Mouse (Mus musculus): ENCODE results near the gene Cyp2c65. TPM values are rescaled to one million over a fixed set of nuclear protein-coding genes. Genes with fewer than 3 reads are reported as not detected.
"Not testable (repeated sequence)": the region's sequence is repeated elsewhere in the genome, so short reads cannot be mapped to it uniquely, and the experiment has no call there.

Gene Cyp2c65
- not detected in 2 replicates for polyA plus RNA-seq (2015; fragmentation: Nextera tagmentation; extraction: Ambion mirVana)

DNA sequence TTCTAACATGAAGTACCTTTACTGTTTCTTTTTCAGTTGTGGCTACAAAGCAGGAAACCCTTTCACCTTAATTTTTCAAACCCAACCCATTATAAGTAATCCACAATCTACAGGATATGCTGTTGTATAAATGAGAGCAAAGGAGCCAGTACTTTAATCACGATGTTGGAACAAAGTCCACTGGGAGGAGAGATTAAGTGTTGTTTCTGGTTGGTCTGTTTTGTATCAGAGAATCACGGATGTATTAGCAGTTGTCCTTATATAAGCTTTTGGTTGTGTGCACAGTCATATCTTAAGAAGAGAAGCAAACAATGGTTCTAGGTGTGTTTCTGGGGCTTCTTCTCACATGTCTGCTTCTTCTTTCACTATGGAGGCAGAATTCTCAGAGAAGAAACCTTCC lies at the start of gene Cyp2c65:
Cyp2c65 (plus strand) TSS at position 297 of the 400 bp plus-strand sequence.
- no peak for ATAC-seq (replicated peaks)
- Histone ChIP-seq H3K27ac (replicated peaks) (no peak within 1 kb of the TSS), H3K4me3 (no peak within 1 kb of the TSS), H3K4me1 (no peaks in the 10 kb centered on the region), H3K36me3 (no peaks in the 10 kb centered on the region), H3K27me3 (no peaks in the 10 kb centered on the region), H3K9me3 (no peaks in the 10 kb centered on the region), H3K4me2 (replicated peaks) (no peak within 1 kb of the TSS), H3K9ac (replicated peaks) (no peak within 1 kb of the TSS)
- WGBS, result 70% methylated on average over 2 of the region's 2 CpGs

- WGBS, result 88% methylated on average over 1 of the region's 1 CpGs
- Histone ChIP-seq H3K9me3 (no peaks in the 10 kb centered on the region), H3K36me3 (no peaks in the 10 kb centered on the region), H3K9ac (replicated peaks) (no peak overlapping the region), H3K27ac (replicated peaks) (no peak overlapping the region), H3K27me3 (no peaks in the 10 kb centered on the region), H3K4me2 (replicated peaks) (no peak overlapping the region), H3K4me3 (no peak overlapping the region), H3K4me1 (no peaks in the 10 kb centered on the region)
- no peak for ATAC-seq (replicated peaks)
Observed at GRCm38 (mm10) chr19:39057928-39058327, 2.9 kb upstream of the Cyp2c65 start.

DNA sequence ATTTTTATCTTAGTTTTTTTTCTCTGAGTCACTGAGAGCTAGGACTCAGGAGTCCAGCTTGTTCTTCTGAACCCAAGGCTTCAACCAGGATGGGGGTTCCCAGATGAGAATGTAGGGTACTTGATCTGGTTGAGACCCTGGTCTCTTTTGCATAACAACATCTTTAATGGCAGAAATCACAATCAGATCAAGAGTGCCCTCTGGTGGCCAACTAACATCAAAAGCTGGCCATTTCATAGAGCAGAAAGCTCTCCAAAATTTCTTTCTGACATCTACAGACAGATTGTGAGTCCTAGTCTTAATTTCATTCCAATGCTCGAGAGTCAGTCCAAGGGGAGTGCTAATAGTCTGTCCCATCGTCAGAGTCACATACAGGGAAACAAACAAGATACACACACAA lies 38.0 kb downstream of the Cyp2c65 start:
- H3K4me3 ChIP-seq; H3K4me2 ChIP-seq (replicated peaks); H3K9ac ChIP-seq (replicated peaks); ATAC-seq (replicated peaks); H3K36me3 ChIP-seq; H3K27ac ChIP-seq (replicated peaks); H3K4me1 ChIP-seq; H3K27me3 ChIP-seq; H3K9me3 ChIP-seq: not testable (repeated sequence)
- 78% methylated on average over 2 of the region's 2 CpGs for WGBS

- H3K36me3 ChIP-seq, result no peaks in the 10 kb centered on the region
- 75% methylated on average over 1 of the region's 1 CpGs for WGBS
- no peak for ATAC-seq (replicated peaks)
Observed at GRCm38 (mm10) chr19:39113644-39114043, 52.8 kb downstream of the Cyp2c65 start, which contains the start of gene Cyp2c66. Gene Cyp2c66, plus strand, starts transcription at chr19:39113898.

More at GRCm38 (mm10) chr19:39113644-39114043, 52.8 kb downstream of the Cyp2c65 start, which contains the start of gene Cyp2c66:
- Histone ChIP-seq H3K27ac (replicated peaks) (no peak within 1 kb of the TSS), H3K27me3 (no peaks in the 10 kb centered on the region), H3K9ac (replicated peaks) (no peak within 1 kb of the TSS), H3K4me2 (replicated peaks) (no peak within 1 kb of the TSS), H3K9me3 (no peaks in the 10 kb centered on the region), H3K4me1 (no peaks in the 10 kb centered on the region), H3K4me3 (no peak within 1 kb of the TSS)

Other genes with a start within 250 kb of the Cyp2c65 start
- 6.0 and 7.1 TPM in 2 replicates for gene Noc3l, start 241.8 kb upstream of the Cyp2c65 start, polyA plus RNA-seq (2015; fragmentation: Nextera tagmentation; extraction: Ambion mirVana)
- 4.4 and 5.0 TPM in 2 replicates for gene Tbc1d12, start 224.4 kb upstream of the Cyp2c65 start, polyA plus RNA-seq (2015; fragmentation: Nextera tagmentation; extraction: Ambion mirVana)
- 20.8 and 22.4 TPM in 2 replicates for gene Hells, start 130.1 kb upstream of the Cyp2c65 start, polyA plus RNA-seq (2015; fragmentation: Nextera tagmentation; extraction: Ambion mirVana)
- gene Cyp2c55, start 54.0 kb upstream of the Cyp2c65 start, polyA plus RNA-seq (2015; fragmentation: Nextera tagmentation; extraction: Ambion mirVana), result not detected in 2 replicates
- not detected in 2 replicates for gene Cyp2c66, start 52.9 kb downstream of the Cyp2c65 start, polyA plus RNA-seq (2015; fragmentation: Nextera tagmentation; extraction: Ambion mirVana)
- gene Cyp2c29, start 208.4 kb downstream of the Cyp2c65 start, polyA plus RNA-seq (2015; fragmentation: Nextera tagmentation; extraction: Ambion mirVana), result not detected in 2 replicates

All from forebrain, embryonic 15.5 days (tissue).